Mouse (Mus musculus): ENCODE measurements around the gene Gm1043.

- TF ChIP-seq GATA1 (IDR thresholded peaks at IDR 0.05; ENCODE audit: low read length) (no peak), TAL1 (IDR thresholded peaks at IDR 0.05; ENCODE audit: low read length) (no peak)
These were observed 156.1 kb downstream of the Gm1043 start for GRCm38 (mm10) chr5:37241224-37241623.
